Mouse (Mus musculus): ENCODE results near the gene Tbc1d2b. TPM values are rescaled to one million over a fixed set of nuclear protein-coding genes. Genes with fewer than 3 reads are reported as not detected.

The Tbc1d2b gene
- polyA plus RNA-seq, 1 experiment from 2014 or later: 8.0 TPM

- Histone ChIP-seq H3K36me3 (replicated peaks) (peaks cover 5% of the 10 kb centered on the region; the same call in 1 of the 2 replicates), H3K27me3 (ENCODE audit: poor library complexity, severe bottlenecking) (no peaks in the 10 kb centered on the region), H3K4me1 (peaks cover 19% of the 10 kb centered on the region), H3K27ac (no peak overlapping the region), H3K9me3 (no peaks in the 10 kb centered on the region), H3K4me3 (no peak overlapping the region)
- DNase-seq (ENCODE audit: extremely low spot score, low spot score): no peak
- 74% methylated on average over 13 of the region's 13 CpGs for WGBS
These were observed 9.8 kb downstream of the Tbc1d2b start for GRCm38 (mm10) chr9:90260600-90261375.

- H3K4me3 ChIP-seq: no peak overlapping the region
- WGBS: 87% methylated on average over 6 of the region's 6 CpGs
These were observed 10.5 kb downstream of the Tbc1d2b start for GRCm38 (mm10) chr9:90260079-90260478.

GRCm38 (mm10) chr9:90259400-90259950 is 11.1 kb downstream of the Tbc1d2b start:
- 89% methylated on average over 12 of the region's 12 CpGs for WGBS
- no peaks in the 10 kb centered on the region for H3K27me3 ChIP-seq (ENCODE audit: poor library complexity, severe bottlenecking)
- peaks cover 5% of the 10 kb centered on the region; the same call in 1 of the 2 replicates for H3K36me3 ChIP-seq (replicated peaks)

More at GRCm38 (mm10) chr9:90260079-90260478, 10.5 kb downstream of the Tbc1d2b start:
- Histone ChIP-seq H3K27ac (no peak overlapping the region), H3K4me1 (peaks cover 22% of the 10 kb centered on the region), H3K36me3 (replicated peaks) (peaks cover 5% of the 10 kb centered on the region; the same call in 1 of the 2 replicates), H3K9me3 (no peaks in the 10 kb centered on the region), H3K27me3 (ENCODE audit: poor library complexity, severe bottlenecking) (no peaks in the 10 kb centered on the region)
- no peak for DNase-seq (ENCODE audit: extremely low spot score, low spot score)

GRCm38 (mm10) chr9:90257754-90258531 is 12.7 kb downstream of the Tbc1d2b start:
- DNase-seq (ENCODE audit: extremely low spot score, low spot score): no peak
- no peak overlapping the region for H3K4me3 ChIP-seq
- no peaks in the 10 kb centered on the region for H3K27me3 ChIP-seq (ENCODE audit: poor library complexity, severe bottlenecking)
- no peaks in the 10 kb centered on the region; the same call in 1 of the 2 replicates for H3K36me3 ChIP-seq (replicated peaks)
- no peaks in the 10 kb centered on the region for H3K9me3 ChIP-seq
- WGBS: 86% methylated on average over 13 of the region's 13 CpGs
- no peak overlapping the region for H3K27ac ChIP-seq
- peaks cover 22% of the 10 kb centered on the region for H3K4me1 ChIP-seq

More at GRCm38 (mm10) chr9:90259400-90259950, 11.1 kb downstream of the Tbc1d2b start:
- Histone ChIP-seq H3K4me3 (no peak overlapping the region), H3K9me3 (no peaks in the 10 kb centered on the region), H3K27ac (0 out of 2 replicates have a peak overlapping the region, but pooled peaks have one; percentile 32), H3K4me1 (peaks cover 22% of the 10 kb centered on the region)
- no peak for DNase-seq (ENCODE audit: extremely low spot score, low spot score)

- no peak overlapping the region for H3K4me3 ChIP-seq
- peaks cover 22% of the 10 kb centered on the region for H3K4me1 ChIP-seq
- H3K27me3 ChIP-seq (ENCODE audit: poor library complexity, severe bottlenecking): no peaks in the 10 kb centered on the region
- H3K27ac ChIP-seq: no peak overlapping the region
- WGBS: 79% methylated on average over 7 of the region's 7 CpGs
- no peaks in the 10 kb centered on the region for H3K9me3 ChIP-seq
- DNase-seq (ENCODE audit: extremely low spot score, low spot score): no peak
- no peaks in the 10 kb centered on the region; the same call in 1 of the 2 replicates for H3K36me3 ChIP-seq (replicated peaks)
These were observed 13.4 kb downstream of the Tbc1d2b start for GRCm38 (mm10) chr9:90257220-90257619.

GRCm38 (mm10) chr9:90255844-90256405 is 14.7 kb downstream of the Tbc1d2b start:
- no peaks in the 10 kb centered on the region for H3K9me3 ChIP-seq
- peaks cover 20% of the 10 kb centered on the region for H3K4me1 ChIP-seq
- no peak overlapping the region for H3K4me3 ChIP-seq
- no peaks in the 10 kb centered on the region for H3K27me3 ChIP-seq (ENCODE audit: poor library complexity, severe bottlenecking)
- WGBS: 69% methylated on average over 6 of the region's 6 CpGs
- H3K27ac ChIP-seq: 0 out of 2 replicates have a peak overlapping the region, but pooled peaks have one; percentile 3
- no peaks in the 10 kb centered on the region; the same call in 1 of the 2 replicates for H3K36me3 ChIP-seq (replicated peaks)
- no peak for DNase-seq (ENCODE audit: extremely low spot score, low spot score)

GRCm38 (mm10) chr9:90253181-90253580 is 17.4 kb downstream of the Tbc1d2b start:
- H3K27me3 ChIP-seq (ENCODE audit: poor library complexity, severe bottlenecking): no peaks in the 10 kb centered on the region
- peaks cover 4% of the 10 kb centered on the region for H3K36me3 ChIP-seq (replicated peaks)
- no peaks in the 10 kb centered on the region for H3K9me3 ChIP-seq
- WGBS: 96% methylated on average over 2 of the region's 2 CpGs
- no peak overlapping the region for H3K27ac ChIP-seq
- no peak for DNase-seq (ENCODE audit: extremely low spot score, low spot score)
- no peak overlapping the region for H3K4me3 ChIP-seq
- H3K4me1 ChIP-seq: peaks cover 10% of the 10 kb centered on the region

- H3K27ac ChIP-seq: no peak overlapping the region
- no peak for DNase-seq (ENCODE audit: extremely low spot score, low spot score)
- no peak overlapping the region for H3K4me3 ChIP-seq
- H3K27me3 ChIP-seq (ENCODE audit: poor library complexity, severe bottlenecking): no peaks in the 10 kb centered on the region
- WGBS: 89% methylated on average over 13 of the region's 13 CpGs
- H3K4me1 ChIP-seq: peaks cover 6% of the 10 kb centered on the region
- H3K9me3 ChIP-seq: no peaks in the 10 kb centered on the region
- peaks cover 18% of the 10 kb centered on the region for H3K36me3 ChIP-seq (replicated peaks)
These were observed 19.4 kb downstream of the Tbc1d2b start for GRCm38 (mm10) chr9:90250964-90251750.

GRCm38 (mm10) chr9:90250141-90250775 is 20.3 kb downstream of the Tbc1d2b start:
- Histone ChIP-seq H3K27ac (no peak overlapping the region; the same call in 1 of the 2 replicates), H3K9me3 (no peaks in the 10 kb centered on the region)
- 86% methylated on average over 5 of the region's 5 CpGs for WGBS

GRCm38 (mm10) chr9:90249036-90249435 is 21.6 kb downstream of the Tbc1d2b start:
- no peaks in the 10 kb centered on the region for H3K4me1 ChIP-seq
- H3K4me3 ChIP-seq: no peak overlapping the region
- no peak overlapping the region for H3K27ac ChIP-seq
- no peaks in the 10 kb centered on the region for H3K9me3 ChIP-seq
- no peak for DNase-seq (ENCODE audit: extremely low spot score, low spot score)
- 93% methylated on average over 2 of the region's 2 CpGs for WGBS
- H3K27me3 ChIP-seq (ENCODE audit: poor library complexity, severe bottlenecking): no peaks in the 10 kb centered on the region
- peaks cover 26% of the 10 kb centered on the region for H3K36me3 ChIP-seq (replicated peaks)

More at GRCm38 (mm10) chr9:90250141-90250775, 20.3 kb downstream of the Tbc1d2b start:
- no peaks in the 10 kb centered on the region for H3K4me1 ChIP-seq
- no peaks in the 10 kb centered on the region for H3K27me3 ChIP-seq (ENCODE audit: poor library complexity, severe bottlenecking)
- no peak for DNase-seq (ENCODE audit: extremely low spot score, low spot score)
- peaks cover 26% of the 10 kb centered on the region for H3K36me3 ChIP-seq (replicated peaks)
- H3K4me3 ChIP-seq: no peak overlapping the region

- Histone ChIP-seq H3K4me3 (no peak overlapping the region), H3K27me3 (ENCODE audit: poor library complexity, severe bottlenecking) (no peaks in the 10 kb centered on the region), H3K27ac (no peak overlapping the region), H3K4me1 (no peaks in the 10 kb centered on the region), H3K9me3 (no peaks in the 10 kb centered on the region), H3K36me3 (replicated peaks) (peaks cover 26% of the 10 kb centered on the region)
- DNase-seq (ENCODE audit: extremely low spot score, low spot score): no peak
- 92% methylated on average over 7 of the region's 7 CpGs for WGBS
These were observed 22.3 kb downstream of the Tbc1d2b start for GRCm38 (mm10) chr9:90248326-90248725.
